Mouse (Mus musculus): ENCODE results near the gene Gad1.

Gad1 gene

GRCm38 (mm10) chr2:70564646-70565315 is 11.9 kb downstream of the Gad1 start:
- DNase-seq: no peak

GRCm38 (mm10) chr2:70565651-70566602 is 13.1 kb downstream of the Gad1 start:
- DNase-seq: no peak

- no peak for DNase-seq
Observed at GRCm38 (mm10) chr2:70566603-70566981, 13.7 kb downstream of the Gad1 start.

- DNase-seq: peak; percentile 44 to 65
Observed at GRCm38 (mm10) chr2:70567071-70567681, 14.3 kb downstream of the Gad1 start.

GRCm38 (mm10) chr2:70567682-70568077 is 14.8 kb downstream of the Gad1 start:
- no peak for DNase-seq

GRCm38 (mm10) chr2:70568198-70568941 is 15.5 kb downstream of the Gad1 start:
- DNase-seq: peak in 1 of 2 experiments; percentile 37

GRCm38 (mm10) chr2:70571698-70572097 is 18.8 kb downstream of the Gad1 start:
- no peak for DNase-seq

- DNase-seq: no peak
Observed at GRCm38 (mm10) chr2:70572251-70572650, 19.4 kb downstream of the Gad1 start.

- DNase-seq: no peak
Observed at GRCm38 (mm10) chr2:70573544-70574210, 20.8 kb downstream of the Gad1 start.

GRCm38 (mm10) chr2:70588200-70588599 is 35.3 kb downstream of the Gad1 start:
- DNase-seq: no peak

- no peak for DNase-seq
Observed at GRCm38 (mm10) chr2:70592432-70592831, 39.6 kb downstream of the Gad1 start.

GRCm38 (mm10) chr2:70593670-70594069 is 40.8 kb downstream of the Gad1 start:
- DNase-seq: no peak

- DNase-seq: no peak
Observed at GRCm38 (mm10) chr2:70595896-70596295, 43.0 kb downstream of the Gad1 start.

- DNase-seq: no peak
Observed at GRCm38 (mm10) chr2:70609769-70610168, 56.9 kb downstream of the Gad1 start.

GRCm38 (mm10) chr2:70614745-70615351 is 62.0 kb downstream of the Gad1 start:
- DNase-seq: peak; percentile 61 to 75

- no peak for DNase-seq
Observed at GRCm38 (mm10) chr2:70616076-70616475, 63.2 kb downstream of the Gad1 start.

GRCm38 (mm10) chr2:70616617-70617016 is 63.7 kb downstream of the Gad1 start:
- DNase-seq: no peak

- DNase-seq: no peak
Observed at GRCm38 (mm10) chr2:70619232-70619835, 66.5 kb downstream of the Gad1 start.

GRCm38 (mm10) chr2:70620225-70620624 is 67.4 kb downstream of the Gad1 start:
- DNase-seq: peak; percentile 50 to 73

GRCm38 (mm10) chr2:70622244-70622643 is 69.4 kb downstream of the Gad1 start:
- no peak for DNase-seq

- no peak for DNase-seq
Observed at GRCm38 (mm10) chr2:70625761-70626160, 72.9 kb downstream of the Gad1 start.
